Mouse (Mus musculus) MEL (cell line): Measurements from ENCODE around the gene Ccer1.

ENCODE experiments used
- CHD2 ChIP-seq: IDR thresholded peaks from 2 replicates; pipeline ENCODE4 v1.6.1; 2011; ENCODE audit warnings: low read length, improper control_type of control experiment
- CTCF ChIP-seq, 3 experiments: IDR thresholded peaks in 2 of 3; conservative IDR thresholded peaks in 1 of 3; 2 replicates each; pipeline ENCODE4 v1.5.1; 2011 to 2012; ENCODE audit warnings: low read length in 3 of 3, low read depth in 2 of 3, mild to moderate bottlenecking in 2 of 3, improper control_type of control experiment in 1 of 3, inconsistent platforms in 1 of 3, mixed read lengths in 1 of 3, moderate library complexity in 1 of 3; ENCODE audit not compliant: control insufficient read depth in 1 of 3, insufficient read depth in 1 of 3, poor library complexity in 1 of 3, severe bottlenecking in 1 of 3
- EP300 ChIP-seq, 2 experiments: IDR thresholded peaks; 2 replicates each; pipeline ENCODE4 v1.6.1; 2011; ENCODE audit warnings: improper control_type of control experiment in 2 of 2, low read length in 2 of 2, low read depth in 1 of 2, mild to moderate bottlenecking in 1 of 2
- ETS1 ChIP-seq: IDR thresholded peaks from 2 replicates; pipeline ENCODE4 v1.6.1; 2012; ENCODE audit warnings: low read depth, mild to moderate bottlenecking, inconsistent platforms, low read length, improper control_type of control experiment, moderate library complexity
- NRF1 ChIP-seq: IDR thresholded peaks from 2 replicates; pipeline ENCODE4 v1.6.1; 2014; ENCODE audit warnings: low read depth, mild to moderate bottlenecking, inconsistent platforms, low read length, improper control_type of control experiment, moderate library complexity; ENCODE audit not compliant: poor library complexity, insufficient read depth, severe bottlenecking
- POLR2A ChIP-seq, 2 experiments: IDR thresholded peaks; 2 replicates each; pipeline ENCODE4 v1.6.1; 2011 to 2012; ENCODE audit warnings: low read length in 2 of 2, mild to moderate bottlenecking in 2 of 2, control low read depth in 1 of 2, improper control_type of control experiment in 1 of 2, low read depth in 1 of 2, moderate library complexity in 1 of 2; ENCODE audit not compliant: control insufficient read depth in 1 of 2, insufficient read depth in 1 of 2, poor library complexity in 1 of 2
- POLR2AphosphoS2 ChIP-seq: IDR thresholded peaks from 2 replicates; pipeline ENCODE4 v1.6.1; 2011; ENCODE audit warnings: low read length, improper control_type of control experiment
- POLR2AphosphoS5 ChIP-seq: IDR thresholded peaks from 2 replicates; pipeline ENCODE4 v1.6.1; 2012; ENCODE audit warnings: low read depth, borderline replicate concordance, mild to moderate bottlenecking, inconsistent platforms, low read length, moderate library complexity, mixed read lengths
- RAD21 ChIP-seq: IDR thresholded peaks from 2 replicates; pipeline ENCODE4 v1.6.1; 2011; ENCODE audit warnings: mild to moderate bottlenecking, low read depth, low read length, improper control_type of control experiment
- TAL1 ChIP-seq: IDR thresholded peaks from 2 replicates; pipeline ENCODE4 v1.6.1; 2012; ENCODE audit warnings: mild to moderate bottlenecking, inconsistent platforms, low read length, moderate library complexity, mixed read lengths
- USF1 ChIP-seq: IDR thresholded peaks from 2 replicates; pipeline ENCODE4 v1.6.1; 2014; ENCODE audit warnings: low read depth, mild to moderate bottlenecking, inconsistent platforms, low read length, improper control_type of control experiment, moderate library complexity
- USF2 ChIP-seq, 2 experiments: IDR thresholded peaks; 2 replicates each; pipeline ENCODE4 v1.6.1; 2011 to 2012; ENCODE audit warnings: improper control_type of control experiment in 2 of 2, low read length in 2 of 2, borderline replicate concordance in 1 of 2, inconsistent platforms in 1 of 2, low read depth in 1 of 2, mild to moderate bottlenecking in 1 of 2; ENCODE audit not compliant: insufficient read depth in 1 of 2
- ZC3H11A ChIP-seq: IDR thresholded peaks from 2 replicates; pipeline ENCODE4 v1.6.1; 2012; ENCODE audit warnings: low read depth, mild to moderate bottlenecking, inconsistent platforms, low read length, improper control_type of control experiment
- ZKSCAN1 ChIP-seq: IDR thresholded peaks from 2 replicates; pipeline ENCODE4 v1.6.1; 2012; ENCODE audit warnings: low read depth, mild to moderate bottlenecking, inconsistent platforms, low read length, improper control_type of control experiment, moderate library complexity

DNA sequence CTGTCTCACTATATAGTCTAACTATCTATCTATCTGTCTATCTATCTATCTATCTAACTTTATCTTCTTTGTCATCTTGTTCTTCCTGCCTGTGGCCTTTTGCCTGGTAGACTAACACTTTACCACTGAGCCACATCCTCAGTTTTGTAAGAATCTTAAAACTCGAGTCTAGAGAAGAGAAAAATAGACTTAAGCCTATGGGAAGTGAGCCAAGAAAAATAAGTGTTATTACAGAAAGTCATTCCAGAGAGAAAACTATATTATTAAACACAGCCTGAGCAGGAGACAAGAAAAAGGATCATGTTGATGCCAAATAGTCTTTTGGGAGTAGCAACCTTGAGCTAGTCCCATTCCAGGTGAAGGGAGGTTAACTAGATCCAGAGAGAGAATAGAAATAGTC is 33.1 kb downstream of the Ccer1 start:
- TF ChIP-seq POLR2A (IDR thresholded peaks at IDR 0.05; ENCODE audit: control insufficient read depth in 1 of 2, insufficient read depth in 1 of 2, low read depth in 1 of 2, low read length in 2 of 2, poor library complexity in 1 of 2) (no peak), ETS1 (no peak), NRF1 (no peak), ZKSCAN1 (no peak), EP300 (IDR thresholded peaks at IDR 0.05; ENCODE audit: low read depth in 1 of 2, low read length in 2 of 2) (no peak), POLR2AphosphoS2 (no peak), POLR2AphosphoS5 (no peak), CTCF (IDR thresholded peaks at IDR 0.05 in 2 of 3, conservative IDR thresholded peaks at IDR 0.05 in 1 of 3; ENCODE audit: control insufficient read depth in 1 of 3, insufficient read depth in 1 of 3, low read depth in 2 of 3, low read length in 3 of 3, poor library complexity in 1 of 3, severe bottlenecking in 1 of 3) (no peak), ZC3H11A (no peak), USF1 (no peak), USF2 (IDR thresholded peaks at IDR 0.05; ENCODE audit: borderline replicate concordance in 1 of 2, insufficient read depth in 1 of 2, low read depth in 1 of 2, low read length in 2 of 2) (no peak), TAL1 (no peak), RAD21 (no peak), CHD2 (no peak)
